Mouse (Mus musculus) liver, embryonic 14.5 days (tissue): ENCODE measurements at regions not wholly inside any gene's neighbourhood (a gene's known extent, or its start where the extent isn't known, plus 50 kb on each side); places are given as distances from the start of the nearest gene placed in this dataset.

Experiments used
- ATAC-seq: fragments of 200-750 bp; cut with Nextera tagmentation; 2 replicates; pipeline ENCODE4 v1.8.0; 2017; ENCODE audit warnings: moderate number of reproducible peaks, mild to moderate bottlenecking, moderate library complexity; ENCODE audit not compliant: insufficient read depth
- DNase-seq, 3 experiments: peaks; one replicate each; pipeline ENCODE4 v3.0.0-alpha.2; 2012 to 2013; ENCODE audit warnings: low read depth in 3 of 3, low spot score in 3 of 3
- H3K27ac ChIP-seq: fragments of 300-500 bp; sonication (generic); 2 replicates; pipeline ENCODE4 v1.5.1; 2014; ENCODE audit warnings: moderate library complexity, mild to moderate bottlenecking, control low read depth, inconsistent platforms
- H3K27me3 ChIP-seq: fragments of 300-500 bp; sonication (generic); 2 replicates; pipeline ENCODE4 v1.6.1; 2014; ENCODE audit warnings: mild to moderate bottlenecking, low read length, moderate library complexity; ENCODE audit not compliant: control insufficient read depth, insufficient read depth
- H3K36me3 ChIP-seq: fragments of 300-500 bp; sonication (generic); replicated peaks from 2 replicates; pipeline ENCODE4 v1.6.1; 2014; ENCODE audit warnings: low read depth; ENCODE audit not compliant: control insufficient read depth, insufficient read depth
- H3K4me1 ChIP-seq, 2 experiments: fragments of 200-500 bp in 1 of 2; fragments of 300-500 bp in 1 of 2; sonication (generic) in 1 of 2; replicated peaks; 2 replicates each; pipeline ENCODE4 v1.6.1; 2012 to 2014; ENCODE audit warnings: antibody characterized with exemption in 1 of 2, inconsistent platforms in 1 of 2, low read length in 1 of 2; ENCODE audit not compliant: control insufficient read depth in 2 of 2, insufficient read depth in 2 of 2
- H3K4me2 ChIP-seq: fragments of 300-500 bp; sonication (generic); 2 replicates; pipeline ENCODE4 v1.6.1; 2014; ENCODE audit warnings: low read depth, mild to moderate bottlenecking, control low read depth, moderate library complexity
- H3K4me3 ChIP-seq, 2 experiments: fragments of 200-500 bp in 1 of 2; fragments of 300-500 bp in 1 of 2; sonication (generic) in 1 of 2; 2 replicates each; pipeline ENCODE4 v1.5.1; 2012 to 2014; ENCODE audit warnings: low read depth in 2 of 2, low read length in 2 of 2, mild to moderate bottlenecking in 2 of 2, control low read depth in 1 of 2, inconsistent platforms in 1 of 2, moderate library complexity in 1 of 2; ENCODE audit not compliant: insufficient read depth in 1 of 2
- H3K9ac ChIP-seq: fragments of 300-500 bp; sonication (generic); replicated peaks from 2 replicates; pipeline ENCODE4 v1.6.1; 2014; ENCODE audit warnings: mild to moderate bottlenecking, control low read depth, moderate library complexity
- H3K9me3 ChIP-seq: fragments of 300-500 bp; sonication (generic); 2 replicates; pipeline ENCODE4 v1.6.1; 2016; ENCODE audit warnings: low read length, mixed read lengths; ENCODE audit not compliant: control insufficient read depth
- CTCF ChIP-seq: IDR thresholded peaks from 2 replicates; pipeline ENCODE4 v1.5.1; 2016; ENCODE audit warnings: antibody characterized with exemption, low read depth, control low read depth
- EP300 ChIP-seq: IDR thresholded peaks from 2 replicates; pipeline ENCODE4 v1.6.1; 2016; ENCODE audit warnings: antibody characterized with exemption, low read depth
- WGBS: fragments of 180-500 bp; shearing (Covaris S2); extraction: QIAGEN DNeasy Blood & Tissue Kit; methylation state at CpG from one replicate; pipeline ENCODE4 v1.1.7; 2014; ENCODE audit not compliant: insufficient replicate concordance; 5-methylcytosine and 5-hydroxymethylcytosine counted together

DNA sequence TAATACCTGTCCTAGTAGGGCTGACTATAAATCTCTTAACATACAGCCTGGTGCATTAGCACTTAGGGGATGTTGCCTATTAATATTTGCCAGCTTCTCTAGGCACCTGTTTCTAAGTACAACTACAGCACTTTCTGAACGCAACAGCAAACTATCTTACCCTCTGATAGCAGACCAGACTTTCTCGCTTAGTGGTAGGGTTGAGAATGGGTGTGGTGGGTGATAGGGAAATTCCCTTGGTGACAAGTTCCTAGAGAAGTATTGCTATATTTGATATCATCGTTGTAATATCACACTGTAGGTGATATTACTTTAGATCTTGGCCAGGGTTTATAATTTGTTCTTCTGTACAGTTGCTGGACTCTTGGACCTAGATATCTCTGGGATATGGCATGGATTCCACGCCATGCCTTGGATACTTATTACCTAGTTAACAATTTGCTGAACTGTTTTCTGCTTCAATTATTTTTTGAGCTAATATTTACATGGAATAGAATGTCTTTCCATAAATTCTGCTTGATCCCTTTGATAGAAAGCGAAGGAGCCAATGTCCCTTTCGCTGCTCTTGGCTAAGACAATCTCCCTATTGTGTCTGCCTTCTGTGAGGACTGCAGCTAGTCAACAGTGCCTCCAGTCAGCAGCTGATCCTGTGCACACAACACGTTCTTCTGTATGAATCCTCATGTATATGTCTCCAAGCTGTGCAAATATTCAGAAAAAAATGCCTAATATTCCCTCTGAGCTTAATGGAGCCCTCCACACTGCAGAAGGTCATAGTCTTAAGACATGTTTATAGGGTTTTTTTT, 269.0 kb upstream of the Pik3r1 start:
- no peak for ATAC-seq
- Histone ChIP-seq H3K27ac (no peak overlapping the region), H3K36me3 (no peaks in the 10 kb centered on the region), H3K27me3 (no peaks in the 10 kb centered on the region), H3K4me2 (no peak overlapping the region), H3K4me3 (no peak overlapping the region), H3K9me3 (no peaks in the 10 kb centered on the region), H3K9ac (no peak overlapping the region), H3K4me1 (no peaks in the 10 kb centered on the region)
- DNase-seq: no peak
- TF ChIP-seq CTCF (no peak), EP300 (no peak)
- WGBS: 49% methylated on average over 7 of the region's 7 CpGs

DNA sequence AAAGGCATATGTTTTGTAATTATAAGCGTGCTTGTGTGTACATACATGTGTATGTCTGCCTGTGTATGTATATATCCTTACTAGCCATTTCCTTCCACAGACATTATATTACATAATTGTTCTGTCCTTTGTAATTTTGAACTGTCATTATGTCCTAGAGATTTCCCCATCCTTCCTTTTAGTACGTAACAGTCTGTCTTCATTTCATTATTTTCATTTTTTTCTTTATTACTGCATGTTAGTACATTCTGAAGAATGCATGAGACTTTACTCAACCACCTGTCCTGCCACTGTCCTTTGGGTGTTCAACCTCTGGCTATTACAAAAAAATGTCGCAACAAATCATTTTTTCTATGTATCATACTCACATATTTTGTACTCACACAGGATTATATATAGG, 292.2 kb upstream of the Pik3r1 start:
- ATAC-seq (no peak), DNase-seq (no peak)
- WGBS: 63% methylated on average over 3 of the region's 3 CpGs
- H3K4me1 ChIP-seq: peaks cover 0 to 5% of the 10 kb centered on the region in 2 experiments; a peak in 2 of 4 replicates
- no peak overlapping the region for H3K9ac ChIP-seq
- H3K27me3 ChIP-seq: no peaks in the 10 kb centered on the region
- H3K4me2 ChIP-seq: no peak overlapping the region
- no peak overlapping the region for H3K27ac ChIP-seq
- H3K4me3 ChIP-seq: no peak overlapping the region
- TF ChIP-seq CTCF (no peak), EP300 (no peak)
- no peaks in the 10 kb centered on the region for H3K36me3 ChIP-seq
- H3K9me3 ChIP-seq: no peaks in the 10 kb centered on the region

GRCm38 (mm10) chr13:102064590-102065273, 296.7 kb upstream of the Pik3r1 start:
- peaks cover 0 to 10% of the 10 kb centered on the region in 2 experiments; a peak in 2 of 4 replicates for H3K4me1 ChIP-seq
- DNase-seq (no peak), ATAC-seq (peak; percentile 72; the same call in 1 of the 2 replicates)
- H3K4me2 ChIP-seq: no peak overlapping the region
- no peaks in the 10 kb centered on the region for H3K27me3 ChIP-seq
- 14% methylated on average over 7 of the region's 7 CpGs for WGBS
- H3K4me3 ChIP-seq: no peak overlapping the region
- H3K9me3 ChIP-seq: no peaks in the 10 kb centered on the region
- no peak overlapping the region for H3K9ac ChIP-seq
- no peak overlapping the region for H3K27ac ChIP-seq
- H3K36me3 ChIP-seq: no peaks in the 10 kb centered on the region
- peak; percentile 66 for TF ChIP-seq EP300
- TF ChIP-seq CTCF: no peak

- no peak for TF ChIP-seq CTCF
- TF ChIP-seq EP300: no peak
- WGBS: 59% methylated on average over 5 of the region's 5 CpGs
- H3K4me1 ChIP-seq: peaks cover 0 to 10% of the 10 kb centered on the region in 2 experiments; a peak in 2 of 4 replicates
- H3K9me3 ChIP-seq: no peaks in the 10 kb centered on the region
- no peak overlapping the region for H3K27ac ChIP-seq
- H3K27me3 ChIP-seq: no peaks in the 10 kb centered on the region
- DNase-seq (no peak), ATAC-seq (no peak)
- H3K4me2 ChIP-seq: no peak overlapping the region
- no peak overlapping the region for H3K9ac ChIP-seq
- no peaks in the 10 kb centered on the region for H3K36me3 ChIP-seq
- no peak overlapping the region for H3K4me3 ChIP-seq
Measured at GRCm38 (mm10) chr13:102065274-102065640, 297.2 kb upstream of the Pik3r1 start.

- no peaks in the 10 kb centered on the region for H3K9me3 ChIP-seq
- no peak overlapping the region for H3K4me3 ChIP-seq
- no peaks in the 10 kb centered on the region for H3K36me3 ChIP-seq
- DNase-seq (no peak), ATAC-seq (no peak)
- no peak for TF ChIP-seq EP300
- no peak for TF ChIP-seq CTCF
- H3K27me3 ChIP-seq: no peaks in the 10 kb centered on the region
- H3K4me1 ChIP-seq: peaks cover 0 to 10% of the 10 kb centered on the region in 2 experiments; a peak in 2 of 4 replicates
- H3K4me2 ChIP-seq: no peak overlapping the region
- no peak overlapping the region for H3K27ac ChIP-seq
- H3K9ac ChIP-seq: no peak overlapping the region
- WGBS: 59% methylated on average over 5 of the region's 5 CpGs
Measured at GRCm38 (mm10) chr13:102065796-102066195, 297.8 kb upstream of the Pik3r1 start.
